Mouse (Mus musculus) forelimb bud, embryonic 11.5 days (tissue): Measurements from ENCODE around the gene Mgat4e.

Source experiments
- DNase-seq: peaks from one replicate; pipeline ENCODE4 v3.0.0-alpha.2; 2012; ENCODE audit warnings: low read depth, low spot score

Mgat4e gene

DNA sequence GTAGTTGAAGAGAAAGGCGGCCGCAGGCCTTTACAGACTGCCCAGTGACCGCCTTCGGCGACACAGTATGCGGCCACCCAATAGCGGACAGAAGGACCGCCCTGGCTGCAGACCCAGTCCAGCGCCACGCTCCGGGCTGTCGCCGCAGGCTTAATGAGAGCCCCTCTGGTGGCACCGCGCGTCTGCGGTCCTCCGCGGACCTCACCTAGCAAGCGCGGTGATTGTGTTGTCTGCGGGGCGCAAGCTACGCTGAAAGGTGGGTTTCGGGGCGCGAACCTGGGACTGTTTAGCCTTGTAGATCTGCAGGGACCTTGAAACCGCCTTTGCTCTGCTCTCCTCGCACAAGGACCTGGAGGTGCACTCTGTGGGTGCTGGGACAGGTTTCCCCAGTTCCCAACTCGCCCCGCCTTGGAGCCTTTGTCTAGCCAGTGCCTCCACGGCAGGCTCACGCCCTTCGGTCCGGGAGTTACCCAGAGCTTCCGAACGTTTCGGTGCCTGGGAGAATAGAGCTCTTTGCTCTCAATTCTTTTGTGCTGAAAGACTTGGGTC lies 36.1 kb downstream of the Mgat4e start:
- no peak for DNase-seq

DNA sequence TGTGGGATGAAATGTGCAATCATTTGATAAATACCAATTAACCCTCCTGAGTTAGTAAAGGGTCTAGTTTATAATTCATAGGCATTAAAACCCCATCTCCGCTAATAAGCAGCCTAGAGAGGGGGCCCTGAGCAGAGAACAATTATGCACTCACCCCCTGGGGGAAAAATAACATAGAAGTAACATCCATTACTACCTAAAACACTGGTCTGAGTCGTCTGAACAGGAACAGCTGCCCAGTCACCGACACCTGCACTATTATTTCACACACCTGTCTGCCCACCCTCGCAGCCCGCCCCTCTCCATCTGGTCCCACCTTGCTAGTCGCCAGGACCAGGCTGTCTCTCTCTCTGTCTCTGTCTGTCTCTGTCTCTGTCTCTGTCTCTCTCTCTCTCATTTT lies 36.9 kb downstream of the Mgat4e start:
- DNase-seq = no peak

DNA sequence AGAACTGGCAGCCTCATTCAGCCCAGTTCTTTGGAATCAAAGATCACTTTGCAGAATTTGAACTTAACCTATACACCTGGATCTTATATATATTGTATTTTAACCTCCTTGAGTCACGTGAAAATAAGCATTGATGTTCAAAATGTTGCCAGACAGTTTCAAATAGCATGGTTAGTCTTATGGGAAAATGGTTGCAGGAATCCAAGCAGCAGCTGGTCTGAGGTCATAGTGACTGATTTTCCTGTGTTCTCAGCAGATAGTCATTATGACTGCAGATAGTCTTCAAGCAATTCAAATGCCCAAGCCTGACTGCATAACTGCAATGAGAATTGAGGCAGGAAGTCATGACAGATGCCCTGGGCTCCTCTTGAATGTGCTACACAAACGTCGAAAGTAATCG lies 37.3 kb downstream of the Mgat4e start:
- peak; percentile 51 for DNase-seq

DNA sequence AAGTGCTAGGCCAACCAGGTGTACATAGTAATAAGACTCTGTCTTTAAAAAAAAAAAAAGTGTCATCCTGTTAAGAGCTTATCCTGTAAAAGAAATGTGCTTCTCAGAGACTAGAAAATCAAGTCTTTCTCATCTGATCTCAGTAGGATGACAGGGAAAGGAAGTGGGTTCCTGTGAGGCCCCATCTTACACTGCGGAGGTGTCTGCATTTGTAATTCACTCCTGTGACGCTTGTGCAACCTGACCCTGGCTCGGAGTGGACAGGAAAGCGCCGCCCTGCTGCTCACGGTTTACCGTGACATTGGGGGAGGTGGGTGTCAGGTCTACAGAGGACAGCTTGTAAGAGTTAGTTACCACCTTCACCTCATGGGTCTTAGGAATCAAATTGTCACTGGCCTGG lies 39.5 kb downstream of the Mgat4e start:
- no peak for DNase-seq

DNA sequence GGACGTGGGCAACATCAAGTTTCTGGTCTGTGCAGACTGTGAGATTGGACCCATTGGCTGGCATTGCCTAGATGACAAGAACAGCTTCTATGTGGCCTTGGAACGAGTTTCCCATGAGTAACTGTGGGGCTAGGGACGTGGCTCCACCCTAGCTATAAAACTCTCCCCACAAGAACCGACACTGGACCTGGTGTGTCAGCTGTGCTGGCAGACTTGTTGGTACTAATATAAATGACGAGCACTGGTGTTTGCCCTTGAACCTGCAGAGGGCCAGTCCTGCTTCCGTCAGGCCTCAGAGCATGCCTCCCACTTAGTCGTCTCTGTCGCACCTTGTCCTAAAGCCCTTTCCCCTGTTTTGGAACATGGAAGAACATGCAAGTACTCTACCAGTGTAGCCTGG lies 43.3 kb downstream of the Mgat4e start:
- no peak for DNase-seq

DNA sequence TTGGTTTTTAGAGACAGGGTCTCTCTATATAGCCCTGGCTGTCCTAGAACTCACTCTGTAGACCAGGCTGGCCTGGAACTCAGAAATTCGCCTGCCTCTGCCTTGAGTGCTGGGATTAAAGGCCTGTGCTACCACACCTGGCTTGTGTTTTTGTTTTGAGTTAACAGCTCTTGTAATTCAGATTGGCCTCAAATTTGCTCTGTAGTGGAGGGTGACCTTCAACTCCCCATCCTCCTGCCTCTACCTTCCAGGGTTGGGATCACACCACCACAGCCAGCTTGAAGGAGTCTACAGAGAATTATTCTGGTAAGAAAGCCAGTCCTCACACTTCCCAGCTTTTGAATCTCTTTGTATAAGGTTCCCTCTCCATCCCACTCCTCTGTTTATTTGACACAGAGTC lies 48.6 kb downstream of the Mgat4e start:
- no peak for DNase-seq

DNA sequence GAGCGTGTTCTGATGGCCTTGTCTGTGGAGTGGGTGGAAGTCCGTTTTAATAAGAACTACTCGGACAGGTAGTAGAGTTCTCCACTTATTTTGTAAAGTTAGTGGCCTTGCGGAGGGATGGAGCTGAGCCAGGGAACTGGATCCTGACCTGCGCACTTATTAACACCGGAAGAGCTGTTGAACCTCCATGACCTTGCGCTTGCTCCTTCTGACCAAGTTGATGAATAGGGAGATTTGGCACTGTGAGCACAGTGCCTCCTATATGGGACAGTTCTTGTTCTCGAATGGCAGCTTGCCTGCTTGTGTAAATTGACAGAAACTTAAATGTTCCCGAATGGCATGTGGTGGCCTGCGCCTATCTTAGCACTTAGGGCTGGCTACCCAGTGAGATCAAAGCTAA lies 53.5 kb downstream of the Mgat4e start:
- no peak for DNase-seq

DNA sequence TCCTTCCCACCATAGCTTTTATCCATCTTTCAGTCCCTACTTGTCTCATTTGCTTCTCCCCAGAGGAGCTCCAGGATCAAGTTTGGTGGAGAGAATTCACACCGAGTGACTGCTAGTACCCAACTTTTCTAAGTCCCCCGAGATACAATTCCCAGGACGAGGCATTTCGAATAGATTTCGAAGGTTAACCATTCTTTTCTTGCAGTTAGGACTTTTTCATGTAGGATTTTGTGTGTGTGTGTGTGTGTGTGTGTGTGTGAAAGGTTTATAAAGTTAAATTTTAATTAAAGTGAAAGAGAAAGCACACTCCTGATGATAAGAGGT lies 54.3 kb downstream of the Mgat4e start:
- DNase-seq = no peak

DNA sequence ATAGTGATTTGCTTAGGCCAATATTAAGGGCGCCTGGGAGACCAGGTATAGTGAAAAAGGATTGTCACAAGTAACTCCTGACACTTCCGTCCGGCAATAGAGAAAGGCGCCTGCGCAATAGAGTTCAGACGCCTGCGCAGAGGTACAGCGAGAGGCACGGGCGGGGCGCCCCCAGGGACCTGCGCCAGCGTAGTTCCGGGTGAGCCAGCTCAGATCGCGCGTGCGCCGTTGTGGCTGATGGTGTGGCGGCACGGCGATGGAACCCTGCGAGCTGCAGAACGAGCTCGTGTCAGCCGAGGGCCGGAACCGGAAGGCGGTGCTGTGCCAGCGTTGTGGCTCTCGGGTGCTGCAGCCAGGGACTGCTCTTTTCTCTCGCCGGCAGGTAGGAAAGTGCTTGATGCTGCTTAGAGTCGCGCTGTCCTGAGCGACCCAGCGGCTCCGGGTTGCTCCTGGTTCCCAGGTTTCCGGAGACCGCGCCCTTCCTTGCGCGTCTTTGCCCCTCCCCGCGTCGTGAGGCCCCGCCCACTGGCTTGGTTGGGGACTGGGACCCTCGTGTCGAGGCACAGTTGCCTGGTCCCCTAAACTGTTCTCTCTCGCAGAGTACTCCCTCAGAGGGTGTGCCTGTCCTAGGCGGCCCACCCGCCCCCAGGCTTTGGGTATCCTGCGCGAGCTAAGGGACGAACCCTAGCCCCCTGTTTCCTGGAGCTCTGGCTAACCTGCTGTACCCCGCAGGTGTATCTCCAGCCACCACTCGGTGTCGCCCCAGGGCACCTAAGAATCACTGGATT lies 54.9 kb downstream of the Mgat4e start, which contains the start of gene Rabif:
TSS of gene Rabif (plus strand) at position 221 of the 788 bp plus-strand sequence.
- peak; percentile 98 for DNase-seq

DNA sequence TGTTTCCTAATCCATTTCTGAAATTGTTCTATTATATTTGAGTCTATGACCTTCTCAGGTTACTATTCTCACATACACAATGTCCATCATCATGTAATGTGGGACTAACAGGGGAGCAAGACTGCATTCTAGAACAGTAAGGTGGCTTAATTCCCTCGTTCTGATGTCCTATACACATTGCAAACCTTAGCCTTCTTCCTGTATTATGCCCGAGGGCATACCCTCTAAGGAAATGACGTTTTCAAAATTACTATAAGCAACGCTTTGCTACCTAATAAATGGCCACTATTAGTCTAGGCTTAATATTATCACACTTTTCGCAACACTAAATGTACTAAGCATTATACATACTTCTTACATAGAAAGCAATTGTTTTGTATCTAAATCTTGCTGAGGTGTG lies 55.5 kb downstream of the Mgat4e start:
- DNase-seq = no peak

DNA sequence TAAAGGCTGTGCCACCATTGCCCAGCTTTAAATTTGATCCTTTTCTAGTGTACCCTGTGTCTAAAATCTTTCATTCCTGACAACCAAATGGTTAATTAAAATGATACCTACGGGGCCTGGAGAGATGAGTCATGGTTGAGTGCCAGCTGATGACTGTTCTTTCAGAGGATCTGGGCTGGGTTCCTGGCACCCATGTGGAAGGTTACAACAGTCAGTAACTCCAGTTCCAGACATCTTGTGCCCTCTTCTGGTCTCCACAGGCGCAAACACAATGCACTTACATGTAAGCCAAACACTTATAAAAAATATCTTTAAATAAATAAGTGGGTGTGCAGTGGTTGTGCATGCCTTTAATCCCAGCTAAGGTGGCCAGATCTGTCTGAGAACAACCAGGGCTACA lies 56.0 kb downstream of the Mgat4e start:
- DNase-seq = no peak

DNA sequence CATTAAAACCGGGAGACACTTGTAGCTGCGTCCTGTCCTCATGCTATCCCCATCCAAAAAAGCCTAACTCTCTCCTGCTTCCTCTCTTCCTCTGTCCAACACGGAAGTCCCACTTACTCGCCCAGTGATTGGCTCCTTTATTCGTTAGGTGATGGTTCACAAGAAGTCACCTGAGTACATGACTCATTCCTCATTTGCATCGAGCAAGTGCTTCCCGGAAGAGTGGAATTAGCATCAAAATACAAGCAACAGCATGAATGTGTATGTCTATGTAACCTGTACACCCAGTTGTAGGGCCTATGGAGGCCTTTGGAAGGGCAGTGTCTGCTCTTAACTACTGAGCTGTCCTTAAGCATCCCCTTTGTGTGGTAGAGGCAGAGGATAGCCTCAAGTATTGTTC lies 57.2 kb downstream of the Mgat4e start:
- no peak for DNase-seq
